Mouse (Mus musculus) hindbrain, postnatal 0 days (tissue): ENCODE data around the gene Acad10. TPM values are rescaled to one million over a fixed set of nuclear protein-coding genes. Genes with fewer than 3 reads are reported as not detected.
A peak's percentile ranks its signal among the peaks of the same experiment; 100 is the strongest.

ENCODE experiments used
- ATAC-seq: fragments of 200-750 bp; cut with Nextera tagmentation; 2 replicates; pipeline ENCODE4 v1.8.0; 2017; ENCODE audit warnings: mild to moderate bottlenecking, moderate TSS enrichment, moderate library complexity
- DNase-seq: peaks from one replicate; pipeline ENCODE4 v3.0.0-alpha.2; 2015; ENCODE audit warnings: low spot score
- H3K27ac ChIP-seq: fragments of 300-500 bp; sonication (generic); 2 replicates; pipeline ENCODE4 v1.5.1; 2014; ENCODE audit warnings: mild to moderate bottlenecking
- H3K27me3 ChIP-seq: fragments of 300-500 bp; sonication (generic); 2 replicates; pipeline ENCODE4 v1.6.1; 2014; ENCODE audit warnings: low read length, mixed read lengths; ENCODE audit not compliant: insufficient read depth
- H3K36me3 ChIP-seq: fragments of 300-500 bp; sonication (generic); 2 replicates; pipeline ENCODE4 v1.6.1; 2014; ENCODE audit warnings: low read length, mixed read lengths; ENCODE audit not compliant: insufficient read depth
- H3K4me1 ChIP-seq: fragments of 300-500 bp; sonication (generic); 2 replicates; pipeline ENCODE4 v1.6.1; 2014; ENCODE audit warnings: antibody characterized with exemption, low read length, mixed read lengths; ENCODE audit not compliant: insufficient read depth
- H3K4me2 ChIP-seq: fragments of 300-500 bp; sonication (generic); 2 replicates; pipeline ENCODE4 v1.6.1; 2014; ENCODE audit warnings: low read depth, mild to moderate bottlenecking, low read length, moderate library complexity, mixed read lengths
- H3K4me3 ChIP-seq: fragments of 300-500 bp; sonication (generic); 2 replicates; pipeline ENCODE4 v1.5.1; 2014; ENCODE audit warnings: low read length
- H3K9ac ChIP-seq: fragments of 300-500 bp; sonication (generic); replicated peaks from 2 replicates; pipeline ENCODE4 v1.6.1; 2014; ENCODE audit warnings: mild to moderate bottlenecking, low read length, moderate library complexity, mixed read lengths
- H3K9me3 ChIP-seq: fragments of 300-500 bp; sonication (generic); 2 replicates; pipeline ENCODE4 v1.6.1; 2016; ENCODE audit warnings: low read length, mixed read lengths
- CTCF ChIP-seq: IDR thresholded peaks from 2 replicates; pipeline ENCODE4 v1.5.1; 2016; ENCODE audit warnings: antibody characterized with exemption, control low read depth, low read depth
- WGBS: fragments of 180-500 bp; shearing (Covaris S2); extraction: QIAGEN DNeasy Blood & Tissue Kit; methylation state at CpG from one replicate; pipeline ENCODE4 v1.1.7; 2014; 5-methylcytosine and 5-hydroxymethylcytosine counted together
- polyA plus RNA-seq: library from polyadenylated mRNA; unstranded; fragments of >200 nt; fragmentation: Nextera tagmentation; extraction: Ambion mirVana; gene quantifications from 2 replicates; pipeline ENCODE4 v1.2.1, GENCODE M21; 2015
- total RNA-seq: library from RNA; depleted of rRNA; stranded (reverse); fragments of >200 nt; gene quantifications from 2 replicates; pipeline ENCODE4 v1.2.3, GENCODE M21; 2014

Acad10 gene
- total and polyA plus RNA-seq, 2 experiments from 2014 or later: 1.2 to 5.1 TPM

- H3K4me3 ChIP-seq: no peak overlapping the region
- no peaks in the 10 kb centered on the region for H3K27me3 ChIP-seq
- TF ChIP-seq CTCF: no peak
- no peaks in the 10 kb centered on the region for H3K36me3 ChIP-seq
- no peak overlapping the region for H3K4me2 ChIP-seq
- no peak overlapping the region for H3K27ac ChIP-seq
- H3K4me1 ChIP-seq: peaks cover 6% of the 10 kb centered on the region; the same call in 1 of the 2 replicates
- no peaks in the 10 kb centered on the region for H3K9me3 ChIP-seq
- WGBS: 86% methylated on average over 6 of the region's 6 CpGs
- no peak for DNase-seq
- no peak overlapping the region for H3K9ac ChIP-seq
- ATAC-seq: no peak
Measured at GRCm38 (mm10) chr5:121589928-121590327, 70.4 kb downstream of the Acad10 start.

- TF ChIP-seq CTCF: no peak
- Histone ChIP-seq H3K4me2 (no peak overlapping the region), H3K36me3 (no peaks in the 10 kb centered on the region), H3K4me1 (no peaks in the 10 kb centered on the region), H3K9me3 (no peaks in the 10 kb centered on the region), H3K4me3 (no peak overlapping the region), H3K27ac (no peak overlapping the region), H3K9ac (no peak overlapping the region), H3K27me3 (no peaks in the 10 kb centered on the region)
- DNase-seq: no peak
- 74% methylated on average over 6 of the region's 6 CpGs for WGBS
- no peak for ATAC-seq
Measured at GRCm38 (mm10) chr5:121586400-121587039, 73.8 kb downstream of the Acad10 start.

GRCm38 (mm10) chr5:121585699-121586098 lies 74.6 kb downstream of the Acad10 start:
- DNase-seq (no peak), ATAC-seq (no peak)
- Histone ChIP-seq H3K9ac (no peak overlapping the region), H3K36me3 (no peaks in the 10 kb centered on the region), H3K4me2 (no peak overlapping the region), H3K27ac (no peak overlapping the region), H3K9me3 (no peaks in the 10 kb centered on the region), H3K4me1 (no peaks in the 10 kb centered on the region), H3K27me3 (no peaks in the 10 kb centered on the region), H3K4me3 (no peak overlapping the region)
- TF ChIP-seq CTCF: no peak
- 85% methylated on average over 5 of the region's 5 CpGs for WGBS

GRCm38 (mm10) chr5:121585005-121585404 lies 75.3 kb downstream of the Acad10 start:
- Histone ChIP-seq H3K4me3 (no peak overlapping the region), H3K9me3 (no peaks in the 10 kb centered on the region), H3K4me1 (no peaks in the 10 kb centered on the region), H3K4me2 (no peak overlapping the region), H3K36me3 (no peaks in the 10 kb centered on the region; the same call in 1 of the 2 replicates), H3K27me3 (no peaks in the 10 kb centered on the region), H3K27ac (no peak overlapping the region), H3K9ac (no peak overlapping the region)
- 97% methylated on average over 10 of the region's 10 CpGs for WGBS
- TF ChIP-seq CTCF: no peak
- DNase-seq: no peak
- no peak for ATAC-seq

- WGBS: 52% methylated on average over 12 of the region's 12 CpGs
- DNase-seq: peak; percentile 78
Measured at GRCm38 (mm10) chr5:121583765-121584501, 76.4 kb downstream of the Acad10 start.

GRCm38 (mm10) chr5:121581945-121582344 lies 78.4 kb downstream of the Acad10 start:
- ATAC-seq: no peak
- Histone ChIP-seq H3K4me1 (no peaks in the 10 kb centered on the region), H3K9me3 (no peaks in the 10 kb centered on the region), H3K9ac (no peak overlapping the region), H3K27ac (no peak overlapping the region), H3K4me2 (no peak overlapping the region), H3K4me3 (no peak overlapping the region), H3K36me3 (peaks cover 8% of the 10 kb centered on the region; the same call in 1 of the 2 replicates), H3K27me3 (no peaks in the 10 kb centered on the region)
- 89% methylated on average over 8 of the region's 8 CpGs for WGBS
- no peak for TF ChIP-seq CTCF
- DNase-seq: no peak

More at GRCm38 (mm10) chr5:121583765-121584501, 76.4 kb downstream of the Acad10 start:
- no peaks in the 10 kb centered on the region for H3K4me1 ChIP-seq
- H3K4me2 ChIP-seq: no peak overlapping the region
- H3K27ac ChIP-seq: peak overlapping the region; percentile 26; the same call in 1 of the 2 replicates
- peak; percentile 75 for TF ChIP-seq CTCF
- no peak overlapping the region for H3K4me3 ChIP-seq
- peaks cover 8% of the 10 kb centered on the region; the same call in 1 of the 2 replicates for H3K36me3 ChIP-seq
- H3K27me3 ChIP-seq: no peaks in the 10 kb centered on the region
- peak; percentile 70 for ATAC-seq
- no peak overlapping the region for H3K9ac ChIP-seq
- no peaks in the 10 kb centered on the region for H3K9me3 ChIP-seq
